Mouse (Mus musculus) MEL (cell line): ENCODE measurements around the gene Pitpnc1. TPM values are rescaled to one million over a fixed set of nuclear protein-coding genes. Genes with fewer than 3 reads are reported as not detected.
A peak's percentile ranks its signal among the peaks of the same experiment; 100 is the strongest.

ENCODE experiments used
- DNase-seq: peaks from one replicate; pipeline ENCODE4 v3.0.0; 2011; ENCODE audit warnings: low read depth, low spot score
- H3K27ac ChIP-seq: 2 replicates; pipeline ENCODE4 v1.5.1; 2012; ENCODE audit warnings: low read depth, mild to moderate bottlenecking, control low read depth, low read length, moderate library complexity; ENCODE audit not compliant: control insufficient read depth
- H3K27me3 ChIP-seq, 2 experiments: fragments of 150-350 bp in 1 of 2; sonication (generic) in 1 of 2; 2 replicates each; pipeline ENCODE4 v1.6.1; 2012; ENCODE audit warnings: low read length in 2 of 2, mild to moderate bottlenecking in 2 of 2, improper control_type of control experiment in 1 of 2, moderate library complexity in 1 of 2; ENCODE audit not compliant: insufficient read depth in 2 of 2, control insufficient read depth in 1 of 2
- H3K36me3 ChIP-seq, 2 experiments: 2 replicates each; pipeline ENCODE4 v1.6.1; 2012 to 2014; ENCODE audit warnings: low read length in 2 of 2, improper control_type of control experiment in 1 of 2, inconsistent platforms in 1 of 2, mild to moderate bottlenecking in 1 of 2; ENCODE audit not compliant: insufficient read depth in 2 of 2, control insufficient read depth in 1 of 2
- H3K4me1 ChIP-seq, 2 experiments: fragments of 150-350 bp in 1 of 2; sonication (generic) in 1 of 2; 2 replicates each; pipeline ENCODE4 v1.6.1; 2012; ENCODE audit warnings: low read length in 2 of 2, improper control_type of control experiment in 1 of 2, mild to moderate bottlenecking in 1 of 2; ENCODE audit not compliant: insufficient read depth in 2 of 2, control insufficient read depth in 1 of 2
- H3K4me3 ChIP-seq, 2 experiments: fragments of 150-350 bp in 1 of 2; sonication (generic) in 1 of 2; 2 replicates each; pipeline ENCODE4 v1.5.1; 2012; ENCODE audit warnings: low read depth in 2 of 2, low read length in 2 of 2, mild to moderate bottlenecking in 2 of 2, moderate library complexity in 2 of 2, control low read depth in 1 of 2, improper control_type of control experiment in 1 of 2; ENCODE audit not compliant: control insufficient read depth in 1 of 2, insufficient read depth in 1 of 2
- H3K79me2 ChIP-seq: 2 replicates; pipeline ENCODE4 v1.6.1; 2012; ENCODE audit warnings: mild to moderate bottlenecking, low read length, moderate library complexity; ENCODE audit not compliant: control insufficient read depth, poor library complexity, insufficient read depth
- H3K9ac ChIP-seq: 2 replicates; pipeline ENCODE4 v1.6.1; 2012; ENCODE audit warnings: low read depth, mild to moderate bottlenecking, control low read depth, low read length, moderate library complexity; ENCODE audit not compliant: control insufficient read depth, poor library complexity, severe bottlenecking
- H3K9me3 ChIP-seq: fragments of 150-350 bp; sonication (generic); replicated peaks from 2 replicates; pipeline ENCODE4 v1.6.1; 2012; ENCODE audit warnings: mild to moderate bottlenecking, low read length, improper control_type of control experiment, moderate library complexity; ENCODE audit not compliant: insufficient read depth
- CHD1 ChIP-seq: IDR thresholded peaks from 2 replicates; pipeline ENCODE4 v1.6.1; 2012; ENCODE audit warnings: low read depth, mild to moderate bottlenecking, inconsistent platforms, low read length, improper control_type of control experiment
- CHD2 ChIP-seq: IDR thresholded peaks from 2 replicates; pipeline ENCODE4 v1.6.1; 2011; ENCODE audit warnings: low read length, improper control_type of control experiment
- E2F4 ChIP-seq: IDR thresholded peaks from 2 replicates; pipeline ENCODE4 v1.6.1; 2011; ENCODE audit warnings: low read depth, low read length, improper control_type of control experiment, borderline replicate concordance
- EP300 ChIP-seq, 2 experiments: IDR thresholded peaks; 2 replicates each; pipeline ENCODE4 v1.6.1; 2011; ENCODE audit warnings: improper control_type of control experiment in 2 of 2, low read length in 2 of 2, low read depth in 1 of 2, mild to moderate bottlenecking in 1 of 2
- ETS1 ChIP-seq: IDR thresholded peaks from 2 replicates; pipeline ENCODE4 v1.6.1; 2012; ENCODE audit warnings: low read depth, mild to moderate bottlenecking, inconsistent platforms, low read length, improper control_type of control experiment, moderate library complexity
- GATA1 ChIP-seq: IDR thresholded peaks from 2 replicates; pipeline ENCODE4 v1.6.1; 2011; ENCODE audit warnings: low read depth, low read length, improper control_type of control experiment
- JUND ChIP-seq: IDR thresholded peaks from 2 replicates; pipeline ENCODE4 v1.6.1; 2011; ENCODE audit warnings: low read depth, mild to moderate bottlenecking, improper control_type of control experiment, low read length
- KAT2A ChIP-seq: conservative IDR thresholded peaks from 2 replicates; pipeline ENCODE4 v1.6.1; 2012; ENCODE audit warnings: low read depth, low read length, improper control_type of control experiment, inconsistent platforms
- MAX ChIP-seq: IDR thresholded peaks from 2 replicates; pipeline ENCODE4 v1.6.1; 2011; ENCODE audit warnings: low read length, improper control_type of control experiment
- MEF2A ChIP-seq: IDR thresholded peaks from 2 replicates; pipeline ENCODE4 v1.6.1; 2014; ENCODE audit warnings: low read depth, mild to moderate bottlenecking, inconsistent platforms, low read length, improper control_type of control experiment; ENCODE audit not compliant: poor library complexity, insufficient replicate concordance, severe bottlenecking; ENCODE audit errors: extremely low read depth
- MXI1 ChIP-seq: IDR thresholded peaks from 2 replicates; pipeline ENCODE4 v1.6.1; 2011; ENCODE audit warnings: mild to moderate bottlenecking, low read depth, low read length, improper control_type of control experiment
- MYB ChIP-seq: IDR thresholded peaks from 2 replicates; pipeline ENCODE4 v1.6.1; 2011; ENCODE audit warnings: mild to moderate bottlenecking, low read depth, low read length, improper control_type of control experiment
- MYC ChIP-seq: IDR thresholded peaks from 2 replicates; pipeline ENCODE4 v1.6.1; 2011; ENCODE audit warnings: low read depth, mild to moderate bottlenecking, low read length, improper control_type of control experiment, moderate library complexity
- NELFE ChIP-seq: IDR thresholded peaks from 2 replicates; pipeline ENCODE4 v1.6.1; 2011; ENCODE audit warnings: low read depth, low read length, improper control_type of control experiment
- NRF1 ChIP-seq: IDR thresholded peaks from 2 replicates; pipeline ENCODE4 v1.6.1; 2014; ENCODE audit warnings: low read depth, mild to moderate bottlenecking, inconsistent platforms, low read length, improper control_type of control experiment, moderate library complexity; ENCODE audit not compliant: poor library complexity, insufficient read depth, severe bottlenecking
- POLR2A ChIP-seq, 2 experiments: IDR thresholded peaks; 2 replicates each; pipeline ENCODE4 v1.6.1; 2011 to 2012; ENCODE audit warnings: low read length in 2 of 2, mild to moderate bottlenecking in 2 of 2, control low read depth in 1 of 2, improper control_type of control experiment in 1 of 2, low read depth in 1 of 2, moderate library complexity in 1 of 2; ENCODE audit not compliant: control insufficient read depth in 1 of 2, insufficient read depth in 1 of 2, poor library complexity in 1 of 2
- POLR2AphosphoS2 ChIP-seq: IDR thresholded peaks from 2 replicates; pipeline ENCODE4 v1.6.1; 2011; ENCODE audit warnings: low read length, improper control_type of control experiment
- POLR2AphosphoS5 ChIP-seq: IDR thresholded peaks from 2 replicates; pipeline ENCODE4 v1.6.1; 2012; ENCODE audit warnings: low read depth, borderline replicate concordance, mild to moderate bottlenecking, inconsistent platforms, low read length, moderate library complexity, mixed read lengths
- RCOR1 ChIP-seq: IDR thresholded peaks from 2 replicates; pipeline ENCODE4 v1.6.1; 2012; ENCODE audit warnings: low read depth, mild to moderate bottlenecking, inconsistent platforms, low read length, improper control_type of control experiment
- SIN3A ChIP-seq: IDR thresholded peaks from 2 replicates; pipeline ENCODE4 v1.6.1; 2012; ENCODE audit warnings: low read length, improper control_type of control experiment, inconsistent platforms
- SMC3 ChIP-seq: IDR thresholded peaks from 2 replicates; pipeline ENCODE4 v1.6.1; 2011; ENCODE audit warnings: low read depth, low read length, improper control_type of control experiment
- TAL1 ChIP-seq: IDR thresholded peaks from 2 replicates; pipeline ENCODE4 v1.6.1; 2012; ENCODE audit warnings: mild to moderate bottlenecking, inconsistent platforms, low read length, moderate library complexity, mixed read lengths
- TCF12 ChIP-seq: IDR thresholded peaks from 2 replicates; pipeline ENCODE4 v1.6.1; 2014; ENCODE audit warnings: low read depth, mild to moderate bottlenecking, inconsistent platforms, low read length, improper control_type of control experiment, moderate library complexity
- UBTF ChIP-seq: IDR thresholded peaks from 2 replicates; pipeline ENCODE4 v1.6.1; 2012; ENCODE audit warnings: low read depth, mild to moderate bottlenecking, inconsistent platforms, low read length, improper control_type of control experiment, moderate library complexity, borderline replicate concordance; ENCODE audit not compliant: insufficient read depth
- USF1 ChIP-seq: IDR thresholded peaks from 2 replicates; pipeline ENCODE4 v1.6.1; 2014; ENCODE audit warnings: low read depth, mild to moderate bottlenecking, inconsistent platforms, low read length, improper control_type of control experiment, moderate library complexity
- ZC3H11A ChIP-seq: IDR thresholded peaks from 2 replicates; pipeline ENCODE4 v1.6.1; 2012; ENCODE audit warnings: low read depth, mild to moderate bottlenecking, inconsistent platforms, low read length, improper control_type of control experiment
- ZKSCAN1 ChIP-seq: IDR thresholded peaks from 2 replicates; pipeline ENCODE4 v1.6.1; 2012; ENCODE audit warnings: low read depth, mild to moderate bottlenecking, inconsistent platforms, low read length, improper control_type of control experiment, moderate library complexity
- ZNF384 ChIP-seq: IDR thresholded peaks from 2 replicates; pipeline ENCODE4 v1.6.1; 2012; ENCODE audit warnings: low read depth, mild to moderate bottlenecking, inconsistent platforms, low read length, improper control_type of control experiment
- polyA plus RNA-seq, 2 experiments: library from polyadenylated mRNA; stranded (reverse) in 1 of 2; unstranded in 1 of 2; fragments of >175 nt in 1 of 2; fragments of >200 nt in 1 of 2; gene quantifications; 2 replicates each; pipeline versions ENCODE4 v1.2.1 to v1.2.4; 2012; ENCODE audit warnings: low replicate concordance in 2 of 2, low read depth in 1 of 2; ENCODE audit not compliant: insufficient read length in 2 of 2, insufficient read depth in 1 of 2, missing spikeins in 1 of 2
- total RNA-seq: library from RNA; depleted of rRNA; stranded (reverse); fragments of 300-350 nt; gene quantifications from 2 replicates; pipeline ENCODE4 v1.2.3, GENCODE M21; 2012

The Pitpnc1 gene
- total and polyA plus RNA-seq, 3 experiments, result 19.3 to 25.3 TPM; not detected in 1

- peak overlapping the region; percentile 82 for H3K9ac ChIP-seq
These were observed 20.4 kb downstream of the Pitpnc1 start for GRCm38 (mm10) chr11:107450097-107450496.

GRCm38 (mm10) chr11:107449169-107449910 lies 21.2 kb downstream of the Pitpnc1 start:
- Histone ChIP-seq H3K27me3 (no peaks in the 10 kb centered on the region), H3K9me3 (no peaks in the 10 kb centered on the region), H3K27ac (peak overlapping the region; percentile 98), H3K9ac (peak overlapping the region; percentile 82), H3K4me1 (peaks cover 54 to 57% of the 10 kb centered on the region in 2 experiments), H3K36me3 (peaks cover 0 to 57% of the 10 kb centered on the region in 2 experiments; a peak in 3 of 4 replicates), H3K79me2 (peaks cover 60% of the 10 kb centered on the region), H3K4me3 (peak overlapping the region; percentile 42 to 54)
- peak; percentile 89 for DNase-seq
- TF ChIP-seq JUND (no peak), MXI1 (peak; percentile 58), SIN3A (peak; percentile 67), EP300 (IDR thresholded peaks at IDR 0.05; ENCODE audit: low read depth in 1 of 2, low read length in 2 of 2) (peak; percentile 43 to 59; a peak in 3 of 4 replicates), KAT2A (no peak), MYC (0 out of 2 replicates have a peak, but pooled peaks have one; percentile 20), ETS1 (no peak; the same call in 1 of the 2 replicates), POLR2AphosphoS5 (no peak), CHD2 (no peak), MAX (no peak), ZNF384 (0 out of 2 replicates have a peak, but pooled peaks have one; percentile 14), NRF1 (no peak), TCF12 (peak; percentile 35; the same call in 1 of the 2 replicates), RCOR1 (peak; percentile 56; the same call in 1 of the 2 replicates), NELFE (peak; percentile 28), MEF2A (no peak), POLR2AphosphoS2 (no peak), E2F4 (0 out of 2 replicates have a peak, but pooled peaks have one; percentile 49), MYB (no peak), USF1 (no peak), ZC3H11A (no peak), GATA1 (peak; percentile 54), TAL1 (peak; percentile 13; the same call in 1 of the 2 replicates), SMC3 (no peak), POLR2A (IDR thresholded peaks at IDR 0.05; ENCODE audit: control insufficient read depth in 1 of 2, insufficient read depth in 1 of 2, low read depth in 1 of 2, low read length in 2 of 2, poor library complexity in 1 of 2) (peak; percentile 61 to 67; a peak in 2 of 4 replicates), ZKSCAN1 (no peak)

More at GRCm38 (mm10) chr11:107450097-107450496, 20.4 kb downstream of the Pitpnc1 start:
- H3K9me3 ChIP-seq, result no peaks in the 10 kb centered on the region
- peaks cover 0 to 50% of the 10 kb centered on the region in 2 experiments; a peak in 3 of 4 replicates for H3K36me3 ChIP-seq
- TF ChIP-seq EP300 (IDR thresholded peaks at IDR 0.05; ENCODE audit: low read depth in 1 of 2, low read length in 2 of 2) (peak in 1 of 2 experiments; percentile 21; a peak in 1 of 4 replicates), UBTF (no peak), POLR2AphosphoS5 (no peak), ETS1 (peak; percentile 60), NELFE (no peak), TCF12 (0 out of 2 replicates have a peak, but pooled peaks have one; percentile 3), CHD1 (no peak), USF1 (no peak), GATA1 (no peak), ZKSCAN1 (no peak), MEF2A (no peak)
- H3K4me1 ChIP-seq, result peaks cover 49 to 55% of the 10 kb centered on the region in 2 experiments
- H3K79me2 ChIP-seq, result peaks cover 62% of the 10 kb centered on the region
- H3K4me3 ChIP-seq, result peak overlapping the region; percentile 42 to 54
- no peaks in the 10 kb centered on the region for H3K27me3 ChIP-seq
- peak; percentile 51 for DNase-seq
- H3K27ac ChIP-seq, result peak overlapping the region; percentile 98
